Mouse (Mus musculus): ENCODE measurements around the gene Tcea3.

The Tcea3 gene

GRCm38 (mm10) chr4:136239111-136239510, 8.4 kb upstream of the Tcea3 start:
- no peak for DNase-seq (ENCODE audit: inconsistent ontology term)

- DNase-seq (ENCODE audit: inconsistent ontology term), result peak; percentile 84
These were observed 7.9 kb upstream of the Tcea3 start for GRCm38 (mm10) chr4:136239622-136240021.

GRCm38 (mm10) chr4:136240123-136240522, 7.4 kb upstream of the Tcea3 start:
- DNase-seq (ENCODE audit: inconsistent ontology term), result no peak

DNA sequence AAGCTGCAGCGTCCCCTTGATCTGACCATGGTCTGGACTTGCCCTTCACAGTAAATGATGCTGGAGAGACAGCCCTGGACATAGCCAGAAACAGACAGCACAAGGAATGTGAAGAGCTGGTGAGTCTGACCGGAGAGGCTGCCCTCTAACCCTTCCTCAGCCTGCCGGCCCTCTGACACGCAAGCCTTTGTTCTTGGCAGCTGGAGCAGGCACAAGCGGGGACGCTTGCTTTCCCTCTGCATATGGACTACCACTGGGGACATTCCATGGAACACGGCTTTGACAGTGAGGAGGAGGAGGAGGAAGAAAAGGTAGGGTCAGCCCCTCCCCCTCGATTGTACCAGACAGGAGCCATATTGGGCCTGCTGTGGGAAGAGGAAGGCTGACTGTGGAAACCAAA, 6.6 kb upstream of the Tcea3 start:
- peak; percentile 17 for DNase-seq (ENCODE audit: inconsistent ontology term)

- DNase-seq (ENCODE audit: inconsistent ontology term), result no peak
These were observed 5.3 kb upstream of the Tcea3 start for GRCm38 (mm10) chr4:136242065-136242703.

DNA sequence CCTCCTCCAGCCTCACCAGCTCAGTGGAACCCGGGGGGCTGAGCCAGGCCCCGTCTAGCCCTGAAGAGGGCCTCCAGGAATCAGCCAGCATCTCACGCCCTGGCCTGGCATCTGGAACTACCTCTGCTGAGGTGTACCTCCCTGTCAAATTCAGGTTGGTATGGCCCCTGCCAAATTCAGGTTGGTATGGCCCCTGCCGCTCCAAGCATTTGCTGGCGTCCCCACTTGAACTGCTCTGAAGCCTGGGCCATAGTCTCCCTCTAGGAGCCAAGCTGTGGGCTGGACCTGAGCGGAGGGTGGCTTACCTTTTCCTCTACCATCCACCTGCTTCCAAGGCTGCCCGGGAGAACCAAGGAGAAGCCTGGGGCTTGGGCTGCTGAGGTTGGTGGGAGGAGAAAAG, 4.8 kb upstream of the Tcea3 start:
- no peak for DNase-seq (ENCODE audit: inconsistent ontology term)

DNA sequence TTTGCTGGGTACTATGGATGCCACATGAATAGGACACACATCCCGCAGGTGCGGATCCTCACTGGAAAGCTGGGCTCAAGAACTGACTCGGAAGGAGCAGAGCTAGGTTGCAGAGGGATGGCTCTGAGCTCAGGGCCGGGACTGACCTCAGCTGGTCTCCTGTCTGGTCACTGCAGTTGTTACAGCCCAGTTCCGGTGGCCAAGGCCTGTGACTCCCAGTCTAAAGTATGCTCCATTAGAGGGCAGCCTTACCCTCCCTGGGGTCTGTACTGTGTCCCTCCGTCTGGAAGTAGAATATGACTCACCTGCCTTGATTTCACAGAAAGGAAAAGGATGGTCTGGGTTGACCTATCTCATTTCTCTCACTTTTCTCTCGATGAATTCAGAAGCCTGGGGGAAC, 3.3 kb upstream of the Tcea3 start:
- no peak for DNase-seq (ENCODE audit: inconsistent ontology term)

GRCm38 (mm10) chr4:136245681-136246080, 1.8 kb upstream of the Tcea3 start:
- DNase-seq (ENCODE audit: inconsistent ontology term), result no peak

DNA sequence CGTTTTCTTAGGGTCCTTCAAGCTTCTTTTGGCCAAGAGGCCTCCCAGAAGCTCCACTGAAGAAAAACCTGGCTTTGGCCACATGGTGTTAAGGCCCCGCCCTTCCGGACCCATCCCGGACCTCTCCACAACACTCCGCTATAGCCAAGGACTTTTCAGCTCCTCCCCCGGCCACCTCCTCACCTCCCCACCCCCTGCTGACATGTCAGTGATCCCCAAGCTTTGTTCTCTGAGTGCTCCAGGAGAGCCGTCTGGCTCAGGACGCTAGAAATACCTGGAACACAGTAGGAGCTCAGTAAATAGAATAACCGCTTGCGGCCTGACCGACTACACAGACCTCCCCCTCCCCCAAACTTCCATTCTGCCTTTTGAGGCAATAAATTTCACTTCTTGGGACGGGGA, 960 bp upstream of the Tcea3 start:
- no peak for DNase-seq (ENCODE audit: inconsistent ontology term)

DNA sequence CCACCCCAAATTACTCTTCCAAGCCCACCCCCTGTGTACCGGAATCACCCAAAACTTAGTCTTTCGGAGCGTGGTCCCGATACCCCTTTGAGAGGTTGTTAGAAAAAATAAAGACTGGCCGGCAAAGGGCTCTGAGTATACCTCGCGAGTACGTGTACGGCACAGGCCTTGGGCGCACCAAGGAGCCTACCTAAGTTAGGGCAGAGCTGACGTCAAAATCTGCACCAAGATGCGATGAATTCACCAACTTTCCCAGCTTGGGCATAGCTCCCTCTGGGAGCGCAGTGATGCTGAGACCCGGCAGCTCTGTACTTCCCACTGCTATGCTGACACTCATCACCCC, 172 bp upstream of the Tcea3 start:
- DNase-seq (ENCODE audit: inconsistent ontology term), result no peak

- DNase-seq (ENCODE audit: inconsistent ontology term), result peak; percentile 22
These were observed 1.2 kb downstream of the Tcea3 start for GRCm38 (mm10) chr4:136248464-136249331.

GRCm38 (mm10) chr4:136249332-136249647, 1.8 kb downstream of the Tcea3 start:
- no peak for DNase-seq (ENCODE audit: inconsistent ontology term)

GRCm38 (mm10) chr4:136249780-136250179, 2.3 kb downstream of the Tcea3 start:
- peak; percentile 55 for DNase-seq (ENCODE audit: inconsistent ontology term)

GRCm38 (mm10) chr4:136255919-136256318, 8.4 kb downstream of the Tcea3 start:
- no peak for DNase-seq (ENCODE audit: inconsistent ontology term)

GRCm38 (mm10) chr4:136256696-136257095, 9.2 kb downstream of the Tcea3 start:
- DNase-seq (ENCODE audit: inconsistent ontology term), result no peak

DNA sequence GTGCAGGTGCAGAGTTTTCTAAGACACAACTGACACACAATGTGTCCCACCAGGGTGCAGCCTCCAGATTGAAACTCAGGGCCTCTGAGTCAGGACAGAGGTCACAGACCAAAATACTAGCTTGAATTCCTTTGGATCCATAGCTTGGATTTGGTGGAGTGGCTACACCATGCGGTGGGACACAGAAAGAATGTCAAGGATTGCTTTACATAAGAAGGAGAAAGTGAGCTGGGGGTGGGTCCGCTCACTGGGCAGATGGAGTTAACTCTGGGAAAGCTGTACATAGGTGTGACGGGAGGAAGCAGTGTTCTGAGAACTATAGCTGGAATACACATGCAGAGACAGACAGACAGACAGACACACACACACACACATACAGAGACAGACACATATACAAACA, 12.4 kb downstream of the Tcea3 start:
- DNase-seq (ENCODE audit: inconsistent ontology term), result no peak

GRCm38 (mm10) chr4:136260491-136261180, 13.1 kb downstream of the Tcea3 start:
- DNase-seq (ENCODE audit: inconsistent ontology term), result peak; percentile 80

GRCm38 (mm10) chr4:136261912-136262311, 14.4 kb downstream of the Tcea3 start:
- DNase-seq (ENCODE audit: inconsistent ontology term), result no peak

DNA sequence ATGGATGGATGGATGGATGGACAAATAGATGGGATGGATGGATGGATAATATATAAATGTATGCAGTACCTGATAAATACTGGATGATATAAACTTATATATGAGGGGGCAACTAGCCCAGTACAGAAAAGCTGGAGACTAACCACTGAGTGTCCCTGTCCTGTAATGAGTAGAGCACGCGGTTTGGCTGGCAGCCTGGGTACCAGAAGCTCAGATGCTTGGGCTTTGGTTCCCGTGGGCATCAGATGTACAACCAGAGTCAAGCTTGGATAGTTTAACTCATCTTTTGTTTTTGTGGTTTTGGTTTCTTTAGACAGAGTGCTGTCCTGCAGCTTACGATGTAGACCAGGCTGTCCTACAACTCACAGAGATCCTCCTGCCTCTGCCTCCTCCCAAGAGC, 16.0 kb downstream of the Tcea3 start:
- no peak for DNase-seq (ENCODE audit: inconsistent ontology term)

- no peak for DNase-seq (ENCODE audit: inconsistent ontology term)
These were observed 19.3 kb downstream of the Tcea3 start for GRCm38 (mm10) chr4:136266716-136267343.

- no peak for DNase-seq (ENCODE audit: inconsistent ontology term)
These were observed 21.4 kb downstream of the Tcea3 start for GRCm38 (mm10) chr4:136268912-136269311.

DNA sequence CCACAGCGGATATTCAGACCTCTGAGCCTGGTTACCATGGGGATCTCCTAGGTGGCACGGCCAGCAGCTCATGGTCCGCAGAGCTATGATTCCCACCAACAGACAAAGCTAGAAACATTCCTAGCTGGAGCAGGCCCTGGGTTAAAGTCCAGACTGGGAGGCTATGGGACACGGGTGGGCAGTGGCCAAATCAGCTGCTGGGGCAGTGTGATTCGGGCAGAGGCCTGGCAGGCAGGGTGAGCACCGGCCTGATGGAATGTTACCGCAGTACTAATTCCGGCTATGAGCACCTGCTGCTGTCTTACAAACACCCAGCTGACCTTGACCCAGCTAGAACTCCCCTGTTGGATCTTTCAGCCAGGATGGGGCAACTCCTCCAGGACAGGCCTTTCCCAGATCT, 23.1 kb downstream of the Tcea3 start:
- no peak for DNase-seq (ENCODE audit: inconsistent ontology term)
